Mouse (Mus musculus) cerebellum, adult 2 months (tissue): ENCODE results near the gene Cfap54.

Experiments used
- CTCF ChIP-seq: fragments of 200-500 bp; IDR thresholded peaks from 2 replicates; pipeline ENCODE4 v1.5.1; 2011; ENCODE audit warnings: low read depth, mild to moderate bottlenecking, control low read depth, low read length, moderate library complexity, borderline replicate concordance; ENCODE audit not compliant: insufficient read depth
- POLR2A ChIP-seq: fragments of 200-500 bp; IDR thresholded peaks from 2 replicates; pipeline ENCODE4 v1.6.1; 2011; ENCODE audit warnings: low read length, control low read depth, borderline replicate concordance; ENCODE audit not compliant: insufficient read depth

- no peak for TF ChIP-seq POLR2A
- no peak for TF ChIP-seq CTCF
These were observed 44.9 kb downstream of the Cfap54 start for GRCm38 (mm10) chr10:93036532-93036931.
